Mouse (Mus musculus): ENCODE results near the gene Wasf1. TPM values are rescaled to one million over a fixed set of nuclear protein-coding genes. Genes with fewer than 3 reads are reported as not detected.
A peak's percentile ranks its signal among the peaks of the same experiment; 100 is the strongest.

Wasf1 gene
- polyA plus RNA-seq, 1 experiment from 2014 or later = 105 TPM

DNA sequence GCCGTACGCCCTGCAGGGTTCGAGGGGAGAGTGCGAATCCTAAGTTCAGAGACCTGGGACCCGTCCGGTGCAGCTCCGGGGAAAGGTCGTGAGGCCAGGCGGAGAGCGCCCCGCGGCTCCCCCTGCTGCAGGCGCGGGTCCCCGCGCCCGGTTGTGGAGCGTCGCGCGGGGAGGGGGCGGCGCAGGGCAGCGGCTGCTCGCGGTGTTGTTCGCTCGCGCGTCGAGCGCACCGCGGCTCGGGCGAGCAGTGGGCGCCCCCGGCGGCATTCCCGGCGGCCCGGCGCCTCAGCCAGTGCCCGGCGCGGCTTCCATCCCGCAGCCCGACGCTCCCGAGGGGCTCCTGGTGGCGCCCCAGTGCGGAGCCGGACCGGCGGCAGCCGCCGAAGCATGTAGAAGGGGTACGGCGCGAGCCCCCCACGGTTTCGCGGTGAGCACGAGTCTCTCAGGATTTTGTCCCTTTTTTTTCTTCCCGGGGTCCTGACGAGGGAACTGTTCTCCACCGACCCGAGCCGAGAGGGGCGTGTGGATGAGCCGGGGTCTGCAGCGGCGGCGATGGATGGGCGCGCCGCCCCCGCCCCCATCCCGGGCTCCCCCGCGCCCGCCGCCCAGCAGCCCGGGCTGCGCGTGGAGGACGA, 486 bp downstream of the Wasf1 start:
- DNase-seq (ENCODE audit: low spot score) = peak; percentile 85
- WGBS = under 1% methylated on average over 66 of the region's 87 CpGs

DNA sequence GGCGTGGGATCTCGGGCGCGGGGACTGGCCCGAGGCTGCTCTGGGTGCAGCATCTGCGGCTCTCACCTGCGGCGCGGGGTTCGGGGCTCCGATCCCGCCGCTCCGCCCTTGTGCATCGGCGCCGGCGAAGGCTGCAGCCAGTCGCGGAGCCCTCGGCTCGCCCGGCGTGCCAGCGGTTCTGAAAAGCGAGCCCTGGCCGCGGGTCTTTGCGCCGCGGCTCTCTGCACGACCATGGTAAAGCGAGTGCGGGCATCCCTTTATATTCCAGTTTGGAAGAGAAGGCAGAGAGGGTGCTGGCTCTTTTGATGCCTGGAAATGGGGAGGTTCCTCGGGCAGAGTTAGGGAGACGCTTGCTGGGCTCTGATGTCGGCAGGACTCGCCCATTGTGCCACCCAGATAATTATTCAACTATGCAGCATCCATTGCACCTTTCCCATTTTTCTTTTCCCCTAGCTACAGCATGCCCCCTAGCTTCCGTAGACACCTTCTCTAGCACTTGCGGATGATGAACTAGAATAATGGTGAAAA, 1.1 kb downstream of the Wasf1 start:
- Histone ChIP-seq H3K27ac (peak overlapping the region; percentile 99), H3K4me3 (replicated peaks; ENCODE audit: low read length) (peak overlapping the region; percentile 98), H3K9ac (peak overlapping the region; percentile 98), H3K4me2 (replicated peaks) (peak overlapping the region; percentile 71), H3K4me1 (replicated peaks; ENCODE audit: control insufficient read depth, insufficient read depth, low read length) (peaks cover 14% of the 10 kb centered on the region), H3K27me3 (ENCODE audit: control insufficient read depth, insufficient read depth, low read length) (no peaks in the 10 kb centered on the region), H3K9me3 (ENCODE audit: control insufficient read depth, low read length) (no peaks in the 10 kb centered on the region), H3K36me3 (replicated peaks; ENCODE audit: control insufficient read depth, insufficient read depth) (0 out of 2 replicates have a peak, but pooled peaks cover 5% of the 10 kb centered on the region)
- ATAC-seq (ENCODE audit: low FRiP score) (peak; percentile 9; the same call in 1 of the 2 replicates), DNase-seq (ENCODE audit: low spot score) (peak; percentile 65)
- 0% methylated on average over 40 of the region's 40 CpGs for WGBS

More for the DNA sequence above, 486 bp downstream of the Wasf1 start:
- Histone ChIP-seq H3K36me3 (replicated peaks; ENCODE audit: control insufficient read depth, insufficient read depth) (peaks cover 5% of the 10 kb centered on the region; the same call in 1 of the 2 replicates), H3K27me3 (ENCODE audit: control insufficient read depth, insufficient read depth, low read length) (no peaks in the 10 kb centered on the region), H3K9me3 (ENCODE audit: control insufficient read depth, low read length) (no peaks in the 10 kb centered on the region), H3K27ac (peak overlapping the region; percentile 99), H3K9ac (peak overlapping the region; percentile 98), H3K4me3 (replicated peaks; ENCODE audit: low read length) (peak overlapping the region; percentile 98), H3K4me1 (replicated peaks; ENCODE audit: control insufficient read depth, insufficient read depth, low read length) (peaks cover 14% of the 10 kb centered on the region), H3K4me2 (replicated peaks) (peak overlapping the region; percentile 71)
- peak; percentile 90 for ATAC-seq (ENCODE audit: low FRiP score)

GRCm38 (mm10) chr10:40885432-40885831, 2.2 kb downstream of the Wasf1 start:
- peak overlapping the region; percentile 55 for H3K4me2 ChIP-seq (replicated peaks)
- 40% methylated on average over 7 of the region's 7 CpGs for WGBS
- no peaks in the 10 kb centered on the region for H3K27me3 ChIP-seq (ENCODE audit: control insufficient read depth, insufficient read depth, low read length)
- peaks cover 14% of the 10 kb centered on the region for H3K4me1 ChIP-seq (replicated peaks; ENCODE audit: control insufficient read depth, insufficient read depth, low read length)
- H3K9me3 ChIP-seq (ENCODE audit: control insufficient read depth, low read length) = no peaks in the 10 kb centered on the region
- DNase-seq (ENCODE audit: low spot score) = no peak
- ATAC-seq (ENCODE audit: low FRiP score) = no peak
- H3K36me3 ChIP-seq (replicated peaks; ENCODE audit: control insufficient read depth, insufficient read depth) = no peaks in the 10 kb centered on the region
- no peak overlapping the region for H3K27ac ChIP-seq
- peak overlapping the region; percentile 30 for H3K4me3 ChIP-seq (replicated peaks; ENCODE audit: low read length)
- peak overlapping the region; percentile 42; the same call in 1 of the 2 replicates for H3K9ac ChIP-seq

DNA sequence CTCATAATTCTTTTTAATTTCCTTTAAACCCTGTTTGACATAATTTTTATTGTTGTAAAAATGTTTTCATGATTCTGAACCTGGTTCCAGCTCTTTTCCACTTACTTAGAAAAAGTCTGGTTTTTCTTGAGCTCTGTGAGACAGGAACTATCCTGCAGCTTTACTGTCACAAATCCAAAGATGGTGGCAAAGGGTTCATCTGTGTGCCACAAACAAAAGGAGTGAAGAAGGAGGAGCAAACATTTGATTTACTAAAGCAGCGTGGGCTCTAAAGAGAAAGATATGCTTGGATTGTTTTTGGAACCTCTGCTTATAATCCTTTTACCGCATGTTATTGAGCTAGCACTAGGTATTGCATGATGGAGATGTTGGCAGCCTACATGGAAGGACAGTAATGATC, 4.0 kb downstream of the Wasf1 start:
- no peaks in the 10 kb centered on the region for H3K9me3 ChIP-seq (ENCODE audit: control insufficient read depth, low read length)
- no peak overlapping the region for H3K4me3 ChIP-seq (replicated peaks; ENCODE audit: low read length)
- H3K9ac ChIP-seq = no peak overlapping the region
- ATAC-seq (ENCODE audit: low FRiP score) (no peak), DNase-seq (ENCODE audit: low spot score) (no peak)
- H3K27me3 ChIP-seq (ENCODE audit: control insufficient read depth, insufficient read depth, low read length) = no peaks in the 10 kb centered on the region
- no peak overlapping the region for H3K4me2 ChIP-seq (replicated peaks)
- H3K36me3 ChIP-seq (replicated peaks; ENCODE audit: control insufficient read depth, insufficient read depth) = no peaks in the 10 kb centered on the region
- 63% methylated on average over 2 of the region's 2 CpGs for WGBS
- no peaks in the 10 kb centered on the region; the same call in 1 of the 2 replicates for H3K4me1 ChIP-seq (replicated peaks; ENCODE audit: control insufficient read depth, insufficient read depth, low read length)
- no peak overlapping the region for H3K27ac ChIP-seq

DNA sequence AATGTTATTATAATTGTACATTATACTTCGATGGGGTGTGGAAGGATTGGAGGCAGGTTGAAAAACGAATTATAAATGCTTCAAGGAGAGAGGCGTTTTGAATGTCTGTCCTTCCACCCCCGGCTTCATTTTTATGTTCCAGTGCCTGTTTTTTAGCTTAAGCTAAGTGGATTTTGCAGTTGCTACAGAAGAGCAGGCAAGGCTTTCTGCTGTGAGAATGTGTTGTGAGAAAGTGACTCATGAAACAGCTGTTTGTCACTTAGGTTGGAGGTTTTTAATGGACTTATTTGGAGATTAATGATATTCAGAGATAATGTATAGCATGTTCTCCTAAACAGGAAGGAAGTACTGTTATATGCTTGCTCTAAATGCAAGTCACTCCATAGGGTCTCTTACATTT, 5.9 kb downstream of the Wasf1 start:
- 88% methylated on average over 4 of the region's 4 CpGs for WGBS
- Histone ChIP-seq H3K9me3 (ENCODE audit: control insufficient read depth, low read length) (no peaks in the 10 kb centered on the region), H3K9ac (no peak overlapping the region), H3K4me3 (replicated peaks; ENCODE audit: low read length) (no peak overlapping the region), H3K4me2 (replicated peaks) (no peak overlapping the region), H3K36me3 (replicated peaks; ENCODE audit: control insufficient read depth, insufficient read depth) (no peaks in the 10 kb centered on the region), H3K27ac (no peak overlapping the region), H3K4me1 (replicated peaks; ENCODE audit: control insufficient read depth, insufficient read depth, low read length) (peaks cover 5% of the 10 kb centered on the region; the same call in 1 of the 2 replicates), H3K27me3 (ENCODE audit: control insufficient read depth, insufficient read depth, low read length) (no peaks in the 10 kb centered on the region)
- ATAC-seq (ENCODE audit: low FRiP score) = no peak
- DNase-seq (ENCODE audit: low spot score) = no peak

GRCm38 (mm10) chr10:40895765-40896164, 12.5 kb downstream of the Wasf1 start:
- Histone ChIP-seq H3K36me3 (replicated peaks; ENCODE audit: control insufficient read depth, insufficient read depth) (no peaks in the 10 kb centered on the region), H3K4me1 (replicated peaks; ENCODE audit: control insufficient read depth, insufficient read depth, low read length) (peaks cover 16% of the 10 kb centered on the region; the same call in 1 of the 2 replicates), H3K4me2 (replicated peaks) (no peak overlapping the region), H3K9me3 (ENCODE audit: control insufficient read depth, low read length) (no peaks in the 10 kb centered on the region), H3K4me3 (replicated peaks; ENCODE audit: low read length) (no peak overlapping the region), H3K27me3 (ENCODE audit: control insufficient read depth, insufficient read depth, low read length) (no peaks in the 10 kb centered on the region), H3K9ac (no peak overlapping the region), H3K27ac (no peak overlapping the region)
- ATAC-seq (ENCODE audit: low FRiP score) (no peak), DNase-seq (ENCODE audit: low spot score) (no peak)
- 88% methylated on average over 12 of the region's 12 CpGs for WGBS

- H3K27ac ChIP-seq = peak overlapping the region; percentile 38; the same call in 1 of the 2 replicates
- H3K9me3 ChIP-seq (ENCODE audit: control insufficient read depth, low read length) = no peaks in the 10 kb centered on the region
- H3K4me3 ChIP-seq (replicated peaks; ENCODE audit: low read length) = no peak overlapping the region
- H3K9ac ChIP-seq = peak overlapping the region; percentile 11; the same call in 1 of the 2 replicates
- H3K4me1 ChIP-seq (replicated peaks; ENCODE audit: control insufficient read depth, insufficient read depth, low read length) = peaks cover 16% of the 10 kb centered on the region; the same call in 1 of the 2 replicates
- ATAC-seq (ENCODE audit: low FRiP score) (0 out of 2 replicates have a peak, but pooled peaks have one; percentile 40), DNase-seq (ENCODE audit: low spot score) (no peak)
- WGBS = 41% methylated on average over 5 of the region's 5 CpGs
- no peak overlapping the region; the same call in 1 of the 2 replicates for H3K4me2 ChIP-seq (replicated peaks)
- H3K27me3 ChIP-seq (ENCODE audit: control insufficient read depth, insufficient read depth, low read length) = no peaks in the 10 kb centered on the region
- H3K36me3 ChIP-seq (replicated peaks; ENCODE audit: control insufficient read depth, insufficient read depth) = no peaks in the 10 kb centered on the region
These were observed 13.4 kb downstream of the Wasf1 start for GRCm38 (mm10) chr10:40896656-40897055.

- Histone ChIP-seq H3K4me2 (replicated peaks) (no peak overlapping the region), H3K9me3 (ENCODE audit: control insufficient read depth, low read length) (no peaks in the 10 kb centered on the region), H3K27ac (no peak overlapping the region), H3K4me3 (replicated peaks; ENCODE audit: low read length) (no peak overlapping the region), H3K4me1 (replicated peaks; ENCODE audit: control insufficient read depth, insufficient read depth, low read length) (peaks cover 9% of the 10 kb centered on the region), H3K27me3 (ENCODE audit: control insufficient read depth, insufficient read depth, low read length) (no peaks in the 10 kb centered on the region), H3K36me3 (replicated peaks; ENCODE audit: control insufficient read depth, insufficient read depth) (no peaks in the 10 kb centered on the region), H3K9ac (no peak overlapping the region)
- ATAC-seq (ENCODE audit: low FRiP score) (no peak), DNase-seq (ENCODE audit: low spot score) (no peak)
- 54% methylated on average over 4 of the region's 4 CpGs for WGBS
These were observed 18.5 kb downstream of the Wasf1 start for GRCm38 (mm10) chr10:40901786-40902185.

DNA sequence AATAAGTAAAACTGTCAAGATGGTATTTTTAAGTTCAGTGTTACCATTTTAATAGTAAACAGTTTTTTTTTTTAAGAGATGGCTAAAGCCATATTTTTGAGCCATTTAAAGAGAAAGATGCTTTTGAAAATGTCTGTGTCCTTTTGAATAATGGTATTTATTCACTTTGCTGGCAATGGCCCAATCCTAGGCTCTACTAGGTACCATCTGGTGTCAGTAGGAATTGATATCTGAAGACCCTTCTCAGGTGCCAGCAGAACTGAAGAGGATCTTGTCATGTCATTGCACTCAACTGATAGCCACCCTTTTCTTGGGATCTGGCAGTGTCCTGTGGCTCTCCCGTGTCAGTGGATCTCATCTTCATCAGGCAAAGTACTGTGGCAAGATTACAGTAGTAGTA, 22.9 kb downstream of the Wasf1 start:
- no peak overlapping the region for H3K27ac ChIP-seq
- H3K4me3 ChIP-seq (replicated peaks; ENCODE audit: low read length) = no peak overlapping the region
- H3K27me3 ChIP-seq (ENCODE audit: control insufficient read depth, insufficient read depth, low read length) = no peaks in the 10 kb centered on the region
- no peak overlapping the region for H3K9ac ChIP-seq
- no peaks in the 10 kb centered on the region for H3K36me3 ChIP-seq (replicated peaks; ENCODE audit: control insufficient read depth, insufficient read depth)
- peaks cover 8% of the 10 kb centered on the region; the same call in 1 of the 2 replicates for H3K4me1 ChIP-seq (replicated peaks; ENCODE audit: control insufficient read depth, insufficient read depth, low read length)
- ATAC-seq (ENCODE audit: low FRiP score) (no peak), DNase-seq (ENCODE audit: low spot score) (no peak)
- 85% methylated on average over 1 of the region's 1 CpGs for WGBS
- H3K9me3 ChIP-seq (ENCODE audit: control insufficient read depth, low read length) = no peaks in the 10 kb centered on the region
- no peak overlapping the region for H3K4me2 ChIP-seq (replicated peaks)

All from hindbrain, embryonic 14.5 days (tissue).